Mouse (Mus musculus) thymus, adult 2 months (tissue): ENCODE measurements around the gene Gcgr. TPM values are rescaled to one million over a fixed set of nuclear protein-coding genes. Genes with fewer than 3 reads are reported as not detected.
A peak's percentile ranks its signal among the peaks of the same experiment; 100 is the strongest.

Experiments
- DNase-seq: peaks from one replicate; pipeline ENCODE4 v3.0.0; 2021
- H3K27ac ChIP-seq: fragments of 200-500 bp; 2 replicates; pipeline ENCODE4 v1.5.1; 2012; ENCODE audit warnings: low read length, control low read depth; ENCODE audit not compliant: control insufficient read depth, insufficient read depth
- H3K27me3 ChIP-seq: fragments of 200-500 bp; 2 replicates; pipeline ENCODE4 v1.6.1; 2012; ENCODE audit warnings: mild to moderate bottlenecking, low read length, moderate library complexity, mixed read lengths; ENCODE audit not compliant: control insufficient read depth, insufficient read depth
- H3K36me3 ChIP-seq: fragments of 200-500 bp; 2 replicates; pipeline ENCODE4 v1.6.1; 2012; ENCODE audit warnings: mild to moderate bottlenecking, low read length, moderate library complexity; ENCODE audit not compliant: control insufficient read depth, insufficient read depth
- H3K4me1 ChIP-seq: fragments of 200-500 bp; replicated peaks from 2 replicates; pipeline ENCODE4 v1.6.1; 2012; ENCODE audit warnings: low read length; ENCODE audit not compliant: control insufficient read depth, insufficient read depth
- H3K4me3 ChIP-seq: fragments of 200-500 bp; 2 replicates; pipeline ENCODE4 v1.5.1; 2012; ENCODE audit warnings: mild to moderate bottlenecking, low read length, control low read depth, moderate library complexity; ENCODE audit not compliant: control insufficient read depth, insufficient read depth
- CTCF ChIP-seq: fragments of 200-500 bp; IDR thresholded peaks from 2 replicates; pipeline ENCODE4 v1.5.1; 2012; ENCODE audit warnings: mild to moderate bottlenecking, control low read depth, low read length, moderate library complexity, borderline replicate concordance; ENCODE audit not compliant: control insufficient read depth, poor library complexity, insufficient read depth; ENCODE audit errors: extremely low read depth
- POLR2A ChIP-seq: fragments of 200-500 bp; IDR thresholded peaks from 2 replicates; pipeline ENCODE4 v1.6.1; 2012; ENCODE audit warnings: mild to moderate bottlenecking, low read length, control low read depth, moderate library complexity; ENCODE audit not compliant: control insufficient read depth, poor library complexity, insufficient read depth; ENCODE audit errors: extremely low read depth
- WGBS: fragments of 180-500 bp; shearing (Covaris S2); methylation state at CpG from one replicate; pipeline ENCODE4 v1.1.7; 2018; 5-methylcytosine and 5-hydroxymethylcytosine counted together
- polyA plus RNA-seq: library from polyadenylated mRNA; depleted of rRNA; stranded (reverse); fragments of >200 nt; gene quantifications from 2 replicates; pipeline ENCODE4 v1.2.3, GENCODE M21; 2012; rRNA removed

Gene Gcgr
- polyA plus RNA-seq, result 1.0 TPM in 2 replicates

GRCm38 (mm10) chr11:120530085-120530964 is at the start of gene Gcgr:
Gene Gcgr, plus strand, starts transcription at chr11:120530699.
- 16% methylated on average over 62 of the region's 62 CpGs for WGBS
- Histone ChIP-seq H3K4me3 (no peak within 1 kb of the TSS), H3K27ac (no peak within 1 kb of the TSS), H3K36me3 (no peaks in the 10 kb centered on the region), H3K27me3 (peaks cover 17% of the 10 kb centered on the region; the same call in 1 of the 2 replicates), H3K4me1 (peaks cover 5% of the 10 kb centered on the region; the same call in 1 of the 2 replicates)
- DNase-seq, result no peak
- TF ChIP-seq CTCF (no peak), POLR2A (no peak)

GRCm38 (mm10) chr11:120483448-120483934 is 47.0 kb upstream of the Gcgr start:
- TF ChIP-seq CTCF (no peak), POLR2A (no peak)
- Histone ChIP-seq H3K36me3 (peaks cover 26% of the 10 kb centered on the region), H3K4me3 (no peak overlapping the region), H3K4me1 (peaks cover 14% of the 10 kb centered on the region), H3K27ac (no peak overlapping the region; the same call in 1 of the 2 replicates), H3K27me3 (no peaks in the 10 kb centered on the region)
- DNase-seq, result no peak
- whole genome bisulfite sequencing, result 93% methylated on average over 7 of the region's 7 CpGs

- Histone ChIP-seq H3K27ac (peak within 1 kb of the TSS; percentile 15; the same call in 1 of the 2 replicates), H3K4me3 (peak within 1 kb of the TSS; percentile 82), H3K36me3 (peaks cover 16% of the 10 kb centered on the region; the same call in 1 of the 2 replicates), H3K27me3 (no peaks in the 10 kb centered on the region), H3K4me1 (peaks cover 14% of the 10 kb centered on the region)
- DNase-seq, result peak; percentile 87
- TF ChIP-seq CTCF (no peak), POLR2A (peak; percentile 56)
- under 1% methylated on average over 60 of the region's 60 CpGs for WGBS
These were observed 46.1 kb upstream of the Gcgr start, which contains the start of gene Mrpl12 for GRCm38 (mm10) chr11:120484265-120484981. Gene Mrpl12, plus strand, starts transcription at chr11:120484613.

- 12% methylated on average over 10 of the region's 10 CpGs for WGBS
- DNase-seq, result no peak
These were observed 45.2 kb upstream of the Gcgr start for GRCm38 (mm10) chr11:120485251-120485650.

GRCm38 (mm10) chr11:120488516-120488915 is 42.0 kb upstream of the Gcgr start:
- Histone ChIP-seq H3K4me3 (no peak overlapping the region), H3K27me3 (no peaks in the 10 kb centered on the region), H3K27ac (no peak overlapping the region), H3K36me3 (peaks cover 6% of the 10 kb centered on the region; the same call in 1 of the 2 replicates), H3K4me1 (peaks cover 32% of the 10 kb centered on the region)
- no peak for DNase-seq
- TF ChIP-seq POLR2A (no peak), CTCF (no peak)
- WGBS, result 87% methylated on average over 4 of the region's 4 CpGs

More at GRCm38 (mm10) chr11:120485251-120485650, 45.2 kb upstream of the Gcgr start:
- Histone ChIP-seq H3K27ac (no peak overlapping the region), H3K36me3 (peaks cover 10% of the 10 kb centered on the region; the same call in 1 of the 2 replicates), H3K4me3 (peak overlapping the region; percentile 82), H3K4me1 (peaks cover 14% of the 10 kb centered on the region), H3K27me3 (no peaks in the 10 kb centered on the region)
- TF ChIP-seq CTCF (no peak), POLR2A (no peak)
